Mouse (Mus musculus) embryonic facial prominence, embryonic 13.5 days (tissue): ENCODE results near the gene Sfxn1. TPM values are rescaled to one million over a fixed set of nuclear protein-coding genes. Genes with fewer than 3 reads are reported as not detected.

Experiments
- ATAC-seq: fragments of 200-750 bp; cut with Nextera tagmentation; 2 replicates; pipeline ENCODE4 v1.8.0; 2017; ENCODE audit warnings: low read depth; ENCODE audit not compliant: insufficient number of reproducible peaks, insufficient read depth, low FRiP score, low TSS enrichment
- H3K27ac ChIP-seq: fragments of 300-500 bp; sonication (generic); 2 replicates; pipeline ENCODE4 v1.5.1; 2015; ENCODE audit warnings: moderate library complexity, mild to moderate bottlenecking, inconsistent platforms
- H3K27me3 ChIP-seq: fragments of 300-500 bp; sonication (generic); 2 replicates; pipeline ENCODE4 v1.6.1; 2015; ENCODE audit warnings: mild to moderate bottlenecking, inconsistent platforms
- H3K36me3 ChIP-seq: fragments of 300-500 bp; sonication (generic); 2 replicates; pipeline ENCODE4 v1.6.1; 2015; ENCODE audit warnings: mild to moderate bottlenecking, inconsistent platforms
- H3K4me1 ChIP-seq: fragments of 300-500 bp; sonication (generic); 2 replicates; pipeline ENCODE4 v1.6.1; 2015; ENCODE audit warnings: inconsistent platforms
- H3K4me2 ChIP-seq: fragments of 300-500 bp; sonication (generic); 2 replicates; pipeline ENCODE4 v1.6.1; 2015; ENCODE audit warnings: moderate library complexity, mild to moderate bottlenecking, inconsistent platforms
- H3K4me3 ChIP-seq: fragments of 300-500 bp; sonication (generic); 2 replicates; pipeline ENCODE4 v1.5.1; 2015; ENCODE audit warnings: mild to moderate bottlenecking, inconsistent platforms
- H3K9ac ChIP-seq: fragments of 300-500 bp; sonication (generic); 2 replicates; pipeline ENCODE4 v1.6.1; 2015; ENCODE audit warnings: mild to moderate bottlenecking, inconsistent platforms
- H3K9me3 ChIP-seq: fragments of 300-500 bp; sonication (generic); 2 replicates; pipeline ENCODE4 v1.6.1; 2016; ENCODE audit warnings: inconsistent platforms
- WGBS: fragments of 180-500 bp; shearing (Covaris S2); methylation state at CpG from one replicate; pipeline ENCODE4 v1.1.7; 2015; ENCODE audit warnings: mixed read lengths; 5-methylcytosine and 5-hydroxymethylcytosine counted together
- polyA plus RNA-seq: library from polyadenylated mRNA; unstranded; fragments of >200 nt; fragmentation: Nextera tagmentation; extraction: Ambion mirVana; gene quantifications from 2 replicates; pipeline ENCODE4 v1.2.1, GENCODE M21; 2015

Gene Sfxn1
- polyA plus RNA-seq, 1 experiment from 2014 or later, result 61.6 TPM

DNA sequence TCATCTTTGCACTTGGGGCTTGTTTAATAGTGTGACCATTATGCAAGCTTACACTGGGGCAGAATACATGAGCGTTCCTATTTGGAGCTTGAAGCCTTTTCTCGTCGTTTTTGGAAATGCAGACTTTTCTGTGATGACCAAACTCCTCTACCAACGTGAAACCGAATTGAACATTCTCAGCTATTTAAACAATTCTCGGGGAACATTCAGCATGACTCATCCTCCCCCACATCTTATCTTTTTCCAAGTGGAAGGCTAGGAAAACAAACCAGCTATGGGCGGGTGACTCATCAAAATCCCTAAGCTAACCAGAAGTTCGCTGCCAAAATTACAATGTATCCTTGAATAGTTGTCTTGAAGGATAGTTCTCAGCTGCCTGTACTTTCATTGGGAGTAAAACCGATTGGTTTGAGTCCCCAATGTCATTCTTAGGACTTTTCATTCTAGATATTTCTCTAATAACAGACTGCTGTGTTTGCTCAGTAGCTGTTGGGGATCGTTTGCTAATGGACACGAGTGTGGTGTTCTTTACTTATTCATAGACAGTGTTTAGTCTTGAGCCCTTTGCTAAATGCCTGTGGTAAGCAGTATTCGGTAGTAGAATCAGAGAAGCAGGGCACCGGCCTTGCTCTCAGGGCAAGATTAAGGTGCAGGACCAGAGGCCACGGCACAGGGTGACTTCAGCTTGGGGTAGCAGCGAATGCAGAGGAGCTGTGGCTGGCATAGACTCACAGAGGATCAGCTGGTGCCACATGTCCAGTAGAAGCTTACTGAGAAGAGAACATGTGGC, 29.6 kb downstream of the Sfxn1 start:
- WGBS, result 90% methylated on average over 15 of the region's 15 CpGs

GRCm38 (mm10) chr13:54102061-54102460, 30.4 kb downstream of the Sfxn1 start:
- Histone ChIP-seq H3K4me2 (no peak overlapping the region), H3K4me1 (no peaks in the 10 kb centered on the region), H3K9ac (no peak overlapping the region), H3K4me3 (no peak overlapping the region), H3K27ac (no peak overlapping the region), H3K36me3 (peaks cover 36% of the 10 kb centered on the region), H3K9me3 (no peaks in the 10 kb centered on the region), H3K27me3 (no peaks in the 10 kb centered on the region)
- 55% methylated on average over 3 of the region's 3 CpGs for WGBS
- ATAC-seq, result no peak

More for the DNA sequence above, 29.6 kb downstream of the Sfxn1 start:
- no peak for ATAC-seq
- Histone ChIP-seq H3K27me3 (no peaks in the 10 kb centered on the region), H3K36me3 (peaks cover 39% of the 10 kb centered on the region), H3K4me1 (no peaks in the 10 kb centered on the region), H3K27ac (no peak overlapping the region), H3K9me3 (no peaks in the 10 kb centered on the region), H3K9ac (no peak overlapping the region), H3K4me2 (no peak overlapping the region), H3K4me3 (no peak overlapping the region)

- 89% methylated on average over 3 of the region's 3 CpGs for WGBS
- Histone ChIP-seq H3K9me3 (no peaks in the 10 kb centered on the region), H3K4me2 (no peak overlapping the region), H3K4me1 (no peaks in the 10 kb centered on the region), H3K9ac (no peak overlapping the region), H3K36me3 (peaks cover 27% of the 10 kb centered on the region), H3K4me3 (no peak overlapping the region), H3K27ac (no peak overlapping the region), H3K27me3 (no peaks in the 10 kb centered on the region)
- no peak for ATAC-seq
These were observed 31.6 kb downstream of the Sfxn1 start for GRCm38 (mm10) chr13:54103271-54103670.

GRCm38 (mm10) chr13:54103866-54104265, 32.2 kb downstream of the Sfxn1 start:
- H3K9ac ChIP-seq, result no peak overlapping the region
- no peaks in the 10 kb centered on the region for H3K27me3 ChIP-seq
- no peak overlapping the region for H3K4me2 ChIP-seq
- no peak for ATAC-seq
- WGBS, result 77% methylated on average over 10 of the region's 10 CpGs
- no peaks in the 10 kb centered on the region for H3K4me1 ChIP-seq
- H3K27ac ChIP-seq, result no peak overlapping the region
- H3K9me3 ChIP-seq, result no peaks in the 10 kb centered on the region
- H3K4me3 ChIP-seq, result no peak overlapping the region
- H3K36me3 ChIP-seq, result peaks cover 24% of the 10 kb centered on the region

GRCm38 (mm10) chr13:54113819-54114550, 42.3 kb downstream of the Sfxn1 start:
- 52% methylated on average over 11 of the region's 11 CpGs for WGBS
- Histone ChIP-seq H3K4me1 (no peaks in the 10 kb centered on the region), H3K9me3 (no peaks in the 10 kb centered on the region), H3K9ac (no peak overlapping the region), H3K4me2 (no peak overlapping the region), H3K27ac (no peak overlapping the region), H3K36me3 (no peaks in the 10 kb centered on the region), H3K27me3 (peaks cover 3% of the 10 kb centered on the region; the same call in 1 of the 2 replicates), H3K4me3 (no peak overlapping the region)
- no peak for ATAC-seq

DNA sequence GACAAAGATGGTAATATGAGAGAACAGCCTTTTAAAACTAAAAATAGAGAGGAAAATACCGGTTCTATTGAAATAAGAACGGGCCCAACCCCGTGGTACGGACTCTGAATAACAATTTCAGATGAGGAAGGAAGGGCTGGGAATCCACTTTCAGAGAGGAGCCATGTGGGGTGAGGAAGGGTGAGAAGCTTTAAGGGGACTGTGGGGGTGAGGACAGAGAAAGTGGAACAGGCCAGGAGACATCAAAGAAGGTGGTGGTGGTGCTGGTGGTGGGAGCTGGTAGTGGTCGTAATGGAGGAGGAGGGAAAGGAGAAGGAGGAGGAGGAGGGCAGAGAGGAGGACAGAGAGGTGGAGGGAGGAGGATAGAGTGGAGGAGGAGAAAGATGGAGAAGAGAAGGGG, 43.3 kb downstream of the Sfxn1 start:
- peaks cover 3% of the 10 kb centered on the region; the same call in 1 of the 2 replicates for H3K27me3 ChIP-seq
- no peak overlapping the region for H3K4me3 ChIP-seq
- H3K9me3 ChIP-seq, result no peaks in the 10 kb centered on the region
- no peaks in the 10 kb centered on the region for H3K36me3 ChIP-seq
- H3K9ac ChIP-seq, result no peak overlapping the region
- H3K27ac ChIP-seq, result no peak overlapping the region
- no peak for ATAC-seq
- WGBS, result 65% methylated on average over 5 of the region's 5 CpGs
- no peaks in the 10 kb centered on the region for H3K4me1 ChIP-seq
- H3K4me2 ChIP-seq, result no peak overlapping the region

DNA sequence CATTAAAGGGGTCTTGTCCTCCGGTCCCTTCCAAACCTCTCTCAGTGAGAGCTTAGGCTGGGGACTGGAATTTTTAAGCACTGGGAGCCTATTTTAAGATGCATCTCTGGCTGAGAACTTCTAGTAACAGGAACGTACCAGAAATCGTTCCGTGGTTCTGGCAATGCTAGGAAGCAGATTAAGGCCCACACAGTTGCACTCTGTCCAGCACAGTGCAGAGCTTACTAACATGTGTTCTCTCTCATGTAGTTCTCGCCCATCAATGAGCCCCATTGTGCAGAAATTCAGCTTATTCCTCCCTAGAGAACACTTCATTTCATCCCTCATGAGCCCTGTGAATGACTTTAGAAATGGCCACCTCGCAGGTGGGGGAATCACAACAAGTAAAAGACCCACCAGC, 44.1 kb downstream of the Sfxn1 start:
- Histone ChIP-seq H3K9me3 (no peaks in the 10 kb centered on the region), H3K27ac (no peak overlapping the region), H3K36me3 (no peaks in the 10 kb centered on the region), H3K4me1 (no peaks in the 10 kb centered on the region), H3K9ac (no peak overlapping the region), H3K4me3 (no peak overlapping the region), H3K4me2 (no peak overlapping the region), H3K27me3 (peaks cover 3% of the 10 kb centered on the region; the same call in 1 of the 2 replicates)
- no peak for ATAC-seq
- WGBS, result 78% methylated on average over 6 of the region's 6 CpGs

DNA sequence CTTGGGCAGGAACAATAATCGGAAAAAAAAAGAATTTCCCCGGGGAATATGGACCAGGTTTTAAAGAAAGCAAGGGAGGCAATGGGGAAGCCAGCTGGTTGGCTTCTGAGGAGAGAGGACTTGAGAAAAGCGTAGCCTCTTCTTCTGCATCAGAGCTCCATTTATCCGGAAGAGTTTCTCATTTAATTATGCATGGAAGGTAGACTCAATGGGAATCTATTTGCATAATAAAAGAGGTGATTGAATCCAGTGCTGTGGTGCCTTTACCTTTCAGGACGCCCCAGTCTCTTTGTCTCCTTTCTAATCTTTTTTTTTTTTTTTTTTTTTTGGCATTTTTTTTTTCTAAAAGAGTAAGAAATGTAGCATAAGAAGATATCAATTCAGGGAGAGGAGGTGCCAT, 46.7 kb downstream of the Sfxn1 start:
- H3K27me3 ChIP-seq, result peaks cover 3% of the 10 kb centered on the region; the same call in 1 of the 2 replicates
- H3K27ac ChIP-seq, result no peak overlapping the region
- H3K9me3 ChIP-seq, result 0 out of 2 replicates have a peak, but pooled peaks cover 3% of the 10 kb centered on the region
- H3K36me3 ChIP-seq, result no peaks in the 10 kb centered on the region
- 38% methylated on average over 5 of the region's 5 CpGs for WGBS
- H3K9ac ChIP-seq, result no peak overlapping the region
- H3K4me3 ChIP-seq, result no peak overlapping the region
- no peak overlapping the region for H3K4me2 ChIP-seq
- no peak for ATAC-seq
- no peaks in the 10 kb centered on the region for H3K4me1 ChIP-seq

DNA sequence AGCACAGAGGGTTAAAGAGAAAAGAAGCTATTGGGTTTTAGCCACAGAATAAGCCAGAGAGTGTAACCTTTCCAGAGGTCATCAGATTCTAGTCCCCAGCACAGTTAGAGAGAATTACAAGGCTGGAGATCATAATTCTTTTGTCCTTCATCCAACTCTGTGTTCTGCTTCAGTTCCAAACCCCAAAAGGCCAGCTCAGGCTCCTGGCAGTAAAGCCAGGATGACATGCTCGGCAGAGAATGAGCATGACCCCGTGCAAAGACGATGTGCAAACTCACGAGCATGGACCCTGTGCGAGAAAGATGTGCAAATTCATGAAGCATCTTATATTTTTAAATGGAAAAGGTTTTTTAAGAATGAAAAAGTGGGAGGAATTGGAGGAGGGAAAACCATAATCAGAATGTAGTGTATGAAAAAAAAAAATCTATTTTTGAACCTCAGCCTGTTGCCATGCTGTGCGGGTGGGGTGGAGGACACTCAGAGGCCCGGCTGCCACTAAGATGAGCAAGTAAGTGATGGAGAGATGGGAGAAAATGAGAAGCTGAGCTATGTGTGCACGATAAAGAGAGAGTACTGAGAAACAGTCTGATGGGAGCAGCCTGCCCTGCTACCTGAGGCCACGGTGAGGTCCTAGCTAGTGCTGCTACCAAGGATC, 66.2 kb downstream of the Sfxn1 start:
- no peaks in the 10 kb centered on the region for H3K36me3 ChIP-seq
- H3K4me3 ChIP-seq, result no peak overlapping the region
- ATAC-seq, result no peak
- H3K4me1 ChIP-seq, result no peaks in the 10 kb centered on the region
- 84% methylated on average over 9 of the region's 9 CpGs for WGBS
- H3K9ac ChIP-seq, result no peak overlapping the region
- H3K27ac ChIP-seq, result no peak overlapping the region
- no peaks in the 10 kb centered on the region for H3K27me3 ChIP-seq
- H3K4me2 ChIP-seq, result no peak overlapping the region
- no peaks in the 10 kb centered on the region for H3K9me3 ChIP-seq

GRCm38 (mm10) chr13:54143788-54144187, 72.1 kb downstream of the Sfxn1 start:
- Histone ChIP-seq H3K4me1 (no peaks in the 10 kb centered on the region), H3K4me3 (no peak overlapping the region), H3K4me2 (no peak overlapping the region), H3K9me3 (no peaks in the 10 kb centered on the region), H3K27me3 (0 out of 2 replicates have a peak, but pooled peaks cover 2% of the 10 kb centered on the region), H3K9ac (no peak overlapping the region), H3K36me3 (no peaks in the 10 kb centered on the region), H3K27ac (no peak overlapping the region)
- WGBS, result 36% methylated on average over 5 of the region's 5 CpGs
- no peak for ATAC-seq

GRCm38 (mm10) chr13:54144624-54145023, 73.0 kb downstream of the Sfxn1 start:
- H3K4me3 ChIP-seq, result no peak overlapping the region
- H3K27ac ChIP-seq, result no peak overlapping the region
- no peak overlapping the region for H3K9ac ChIP-seq
- H3K9me3 ChIP-seq, result no peaks in the 10 kb centered on the region
- no peak overlapping the region for H3K4me2 ChIP-seq
- H3K4me1 ChIP-seq, result no peaks in the 10 kb centered on the region
- H3K36me3 ChIP-seq, result no peaks in the 10 kb centered on the region
- 71% methylated on average over 5 of the region's 5 CpGs for WGBS
- H3K27me3 ChIP-seq, result peaks cover 5% of the 10 kb centered on the region; the same call in 1 of the 2 replicates
- no peak for ATAC-seq
